Mouse (Mus musculus): ENCODE measurements at regions not wholly inside any gene's neighbourhood (a gene's known extent, or its start where the extent isn't known, plus 50 kb on each side); places are given as distances from the start of the nearest gene placed in this dataset.

- in situ Hi-C loops (cut with MboI; ENCODE audit: low pct_unique_long_range_greater_than_20kb in 1 of 2, low sequenced_read_pairs in 2 of 2, unreplicated experiment in 1 of 2): no loop called here
These were observed 133.8 kb downstream of the Mylk4 start for GRCm38 (mm10) chr13:32649982-32650381.

GRCm38 (mm10) chr13:32643030-32643750 is 140.6 kb downstream of the Mylk4 start:
- in situ Hi-C loops (cut with MboI; ENCODE audit: low pct_unique_long_range_greater_than_20kb in 1 of 2, low sequenced_read_pairs in 2 of 2, unreplicated experiment in 1 of 2): no loop called here

GRCm38 (mm10) chr13:32640941-32641340 is 142.8 kb downstream of the Mylk4 start:
- in situ Hi-C loops (cut with MboI; ENCODE audit: low pct_unique_long_range_greater_than_20kb in 1 of 2, low sequenced_read_pairs in 2 of 2, unreplicated experiment in 1 of 2): no loop called here

GRCm38 (mm10) chr13:32630122-32630732 is 153.5 kb downstream of the Mylk4 start:
- in situ Hi-C loops (cut with MboI; ENCODE audit: low pct_unique_long_range_greater_than_20kb in 1 of 2, low sequenced_read_pairs in 2 of 2, unreplicated experiment in 1 of 2): no loop called here

GRCm38 (mm10) chr13:32613916-32614315 is 169.8 kb downstream of the Mylk4 start:
- in situ Hi-C loops (cut with MboI; ENCODE audit: low pct_unique_long_range_greater_than_20kb in 1 of 2, low sequenced_read_pairs in 2 of 2, unreplicated experiment in 1 of 2): no loop called here

- in situ Hi-C loops (cut with MboI; ENCODE audit: low pct_unique_long_range_greater_than_20kb in 1 of 2, low sequenced_read_pairs in 2 of 2, unreplicated experiment in 1 of 2): no loop called here
These were observed 172.0 kb downstream of the Mylk4 start for GRCm38 (mm10) chr13:32611551-32612295.

- in situ Hi-C loops (cut with MboI; ENCODE audit: low pct_unique_long_range_greater_than_20kb in 1 of 2, low sequenced_read_pairs in 2 of 2, unreplicated experiment in 1 of 2): no loop called here
These were observed 172.8 kb downstream of the Mylk4 start for GRCm38 (mm10) chr13:32610970-32611369.

- in situ Hi-C loops (cut with MboI; ENCODE audit: low pct_unique_long_range_greater_than_20kb in 1 of 2, low sequenced_read_pairs in 2 of 2, unreplicated experiment in 1 of 2): no loop called here
These were observed 175.3 kb downstream of the Mylk4 start for GRCm38 (mm10) chr13:32608413-32608812.

- in situ Hi-C loops (cut with MboI; ENCODE audit: low pct_unique_long_range_greater_than_20kb in 1 of 2, low sequenced_read_pairs in 2 of 2, unreplicated experiment in 1 of 2): no loop called here
These were observed 179.7 kb downstream of the Mylk4 start for GRCm38 (mm10) chr13:32603925-32604590.

- in situ Hi-C loops (cut with MboI; ENCODE audit: low pct_unique_long_range_greater_than_20kb in 1 of 2, low sequenced_read_pairs in 2 of 2, unreplicated experiment in 1 of 2): no loop called here
These were observed 182.4 kb downstream of the Mylk4 start for GRCm38 (mm10) chr13:32601315-32601714.

GRCm38 (mm10) chr13:32593611-32594010 is 190.1 kb downstream of the Mylk4 start:
- in situ Hi-C loops (cut with MboI; ENCODE audit: low pct_unique_long_range_greater_than_20kb in 1 of 2, low sequenced_read_pairs in 2 of 2, unreplicated experiment in 1 of 2): no loop called here

GRCm38 (mm10) chr13:32593131-32593530 is 190.6 kb downstream of the Mylk4 start:
- in situ Hi-C loops (cut with MboI; ENCODE audit: low pct_unique_long_range_greater_than_20kb in 1 of 2, low sequenced_read_pairs in 2 of 2, unreplicated experiment in 1 of 2): no loop called here

GRCm38 (mm10) chr13:32581598-32581997 is 202.2 kb downstream of the Mylk4 start:
- in situ Hi-C loops (cut with MboI; ENCODE audit: low pct_unique_long_range_greater_than_20kb in 1 of 2, low sequenced_read_pairs in 2 of 2, unreplicated experiment in 1 of 2): no loop called here

GRCm38 (mm10) chr13:32567850-32568249 is 215.9 kb downstream of the Mylk4 start:
- in situ Hi-C loops (cut with MboI; ENCODE audit: low pct_unique_long_range_greater_than_20kb in 1 of 2, low sequenced_read_pairs in 2 of 2, unreplicated experiment in 1 of 2): no loop called here

GRCm38 (mm10) chr13:32560666-32561065 is 222.1 kb upstream of the Gmds start:
- in situ Hi-C loops (cut with MboI; ENCODE audit: low pct_unique_long_range_greater_than_20kb in 1 of 2, low sequenced_read_pairs in 2 of 2, unreplicated experiment in 1 of 2): no loop called here

GRCm38 (mm10) chr13:32556396-32556795 is 217.9 kb upstream of the Gmds start:
- in situ Hi-C loops (cut with MboI; ENCODE audit: low pct_unique_long_range_greater_than_20kb in 1 of 2, low sequenced_read_pairs in 2 of 2, unreplicated experiment in 1 of 2): no loop called here

GRCm38 (mm10) chr13:32555064-32555463 is 216.5 kb upstream of the Gmds start:
- in situ Hi-C loops (cut with MboI; ENCODE audit: low pct_unique_long_range_greater_than_20kb in 1 of 2, low sequenced_read_pairs in 2 of 2, unreplicated experiment in 1 of 2): no loop called here

GRCm38 (mm10) chr13:32554601-32555000 is 216.1 kb upstream of the Gmds start:
- in situ Hi-C loops (cut with MboI; ENCODE audit: low pct_unique_long_range_greater_than_20kb in 1 of 2, low sequenced_read_pairs in 2 of 2, unreplicated experiment in 1 of 2): no loop called here

GRCm38 (mm10) chr13:32553136-32553535 is 214.6 kb upstream of the Gmds start:
- in situ Hi-C loops (cut with MboI; ENCODE audit: low pct_unique_long_range_greater_than_20kb in 1 of 2, low sequenced_read_pairs in 2 of 2, unreplicated experiment in 1 of 2): no loop called here
